Mouse (Mus musculus) ES-Bruce4 (cell line): ENCODE data around the gene Fbxl12. TPM values are rescaled to one million over a fixed set of nuclear protein-coding genes. Genes with fewer than 3 reads are reported as not detected.

ENCODE experiments used
- H3K27ac ChIP-seq: 2 replicates; pipeline ENCODE4 v1.5.1; 2012; ENCODE audit warnings: low read length, inconsistent platforms; ENCODE audit not compliant: insufficient read depth
- H3K27me3 ChIP-seq: 2 replicates; pipeline ENCODE4 v1.6.1; 2012; ENCODE audit warnings: mild to moderate bottlenecking, low read length, inconsistent platforms; ENCODE audit not compliant: control insufficient read depth, poor library complexity, insufficient read depth, severe bottlenecking
- H3K36me3 ChIP-seq: 2 replicates; pipeline ENCODE4 v1.6.1; 2012; ENCODE audit warnings: inconsistent platforms, mild to moderate bottlenecking, low read length, moderate library complexity; ENCODE audit not compliant: control insufficient read depth, poor library complexity, insufficient read depth, severe bottlenecking
- H3K4me1 ChIP-seq: one replicate; pipeline ENCODE4 v1.8.1; 2011; ENCODE audit warnings: low read length; ENCODE audit not compliant: control insufficient read depth, insufficient read depth
- H3K4me3 ChIP-seq: 2 replicates; pipeline ENCODE4 v1.5.1; 2011; ENCODE audit warnings: low read depth, mild to moderate bottlenecking, low read length
- H3K9ac ChIP-seq: 2 replicates; pipeline ENCODE4 v1.6.1; 2012; ENCODE audit warnings: low read depth, mild to moderate bottlenecking, inconsistent platforms; ENCODE audit not compliant: poor library complexity, severe bottlenecking
- H3K9me3 ChIP-seq: replicated peaks from 2 replicates; pipeline ENCODE4 v1.6.1; 2012; ENCODE audit warnings: mild to moderate bottlenecking, low read length, inconsistent platforms; ENCODE audit not compliant: control insufficient read depth, poor library complexity, insufficient read depth, severe bottlenecking
- CTCF ChIP-seq: IDR thresholded peaks from one replicate; pipeline ENCODE4 v1.8.1; 2011; ENCODE audit warnings: low read depth, low read length
- EP300 ChIP-seq: IDR thresholded peaks from 2 replicates; pipeline ENCODE4 v1.6.1; 2011; ENCODE audit warnings: low read depth, low read length; ENCODE audit not compliant: insufficient read depth
- POLR2A ChIP-seq: IDR thresholded peaks from one replicate; pipeline ENCODE4 v1.8.1; 2011; ENCODE audit warnings: low read length; ENCODE audit not compliant: insufficient read depth
- polyA plus RNA-seq: library from polyadenylated mRNA; stranded (reverse); fragments of >200 nt; gene quantifications from 2 replicates; pipeline ENCODE4 v1.2.4, GENCODE M21; 2011; ENCODE audit warnings: low read depth; ENCODE audit not compliant: missing spikeins, insufficient read depth, insufficient read length

The Fbxl12 gene
- polyA plus RNA-seq, 1 experiment: 19.6 TPM

GRCm38 (mm10) chr9:20571060-20571459 lies 73.5 kb downstream of the Fbxl12 start:
- Histone ChIP-seq H3K9me3 (peaks cover 14% of the 10 kb centered on the region; the same call in 1 of the 2 replicates), H3K27me3 (no peaks in the 10 kb centered on the region), H3K4me3 (no peak overlapping the region), H3K9ac (no peak overlapping the region), H3K27ac (no peak overlapping the region), H3K4me1 (peaks cover 2% of the 10 kb centered on the region), H3K36me3 (no peaks in the 10 kb centered on the region)
- TF ChIP-seq CTCF (no peak), POLR2A (no peak), EP300 (no peak)

Other genes starting within 250 kb of the Fbxl12 start
- 28.6 and 30.7 TPM in 2 replicates for gene Zfp26, start 184.6 kb downstream of the Fbxl12 start, polyA plus RNA-seq
- gene Zfp426, start 152.0 kb downstream of the Fbxl12 start, polyA plus RNA-seq: 17.5 and 19.4 TPM in 2 replicates
- gene Zfp266, start 123.3 kb downstream of the Fbxl12 start, polyA plus RNA-seq: 113 and 128 TPM in 2 replicates
- gene Zfp846, start 63.5 kb downstream of the Fbxl12 start, polyA plus RNA-seq: 6.6 and 8.7 TPM in 2 replicates
- gene Ubl5, start 1.9 kb downstream of the Fbxl12 start, polyA plus RNA-seq: 288 and 314 TPM in 2 replicates
- 17.6 and 20.9 TPM in 2 replicates for gene Pin1, start 7.3 kb upstream of the Fbxl12 start, polyA plus RNA-seq
- gene Olfm2, start 101.6 kb upstream of the Fbxl12 start, polyA plus RNA-seq: 3.3 and 4.4 TPM in 2 replicates
- 1.3 and 1.6 TPM in 2 replicates for gene Col5a3, start 170.3 kb upstream of the Fbxl12 start, polyA plus RNA-seq
- not detected in 2 replicates for gene Rdh8, start 173.7 kb upstream of the Fbxl12 start, polyA plus RNA-seq
- gene A230050P20Rik, start 223.9 kb upstream of the Fbxl12 start, polyA plus RNA-seq: 20.5 and 23.9 TPM in 2 replicates
- 1.3 and 2.0 TPM in 2 replicates for gene Angptl6, start 235.0 kb upstream of the Fbxl12 start, polyA plus RNA-seq
- 76.9 and 81.2 TPM in 2 replicates for gene Ppan, start 243.4 kb upstream of the Fbxl12 start, polyA plus RNA-seq